Mouse (Mus musculus) lung, embryonic 14.5 days (tissue): Measurements from ENCODE around the gene Slc25a26. TPM values are rescaled to one million over a fixed set of nuclear protein-coding genes. Genes with fewer than 3 reads are reported as not detected.

Experiments used
- ATAC-seq: fragments of 200-750 bp; cut with Nextera tagmentation; 2 replicates; pipeline ENCODE4 v1.8.0; 2017; ENCODE audit warnings: mild to moderate bottlenecking, moderate TSS enrichment, moderate library complexity; ENCODE audit not compliant: insufficient read depth
- DNase-seq: peaks from one replicate; pipeline ENCODE4 v3.0.0-alpha.2; 2015
- H3K27ac ChIP-seq: fragments of 300-500 bp; sonication (generic); 2 replicates; pipeline ENCODE4 v1.5.1; 2014; ENCODE audit warnings: low read depth, mild to moderate bottlenecking, moderate library complexity
- H3K27me3 ChIP-seq: fragments of 300-500 bp; sonication (generic); 2 replicates; pipeline ENCODE4 v1.6.1; 2014; ENCODE audit warnings: low read length, control low read depth; ENCODE audit not compliant: insufficient read depth
- H3K36me3 ChIP-seq: fragments of 300-500 bp; sonication (generic); 2 replicates; pipeline ENCODE4 v1.6.1; 2014; ENCODE audit warnings: control low read depth; ENCODE audit not compliant: insufficient read depth
- H3K4me1 ChIP-seq: fragments of 300-500 bp; sonication (generic); 2 replicates; pipeline ENCODE4 v1.6.1; 2014; ENCODE audit warnings: antibody characterized with exemption, control low read depth; ENCODE audit not compliant: insufficient read depth
- H3K4me2 ChIP-seq: fragments of 300-500 bp; sonication (generic); 2 replicates; pipeline ENCODE4 v1.6.1; 2014; ENCODE audit warnings: mild to moderate bottlenecking
- H3K4me3 ChIP-seq: fragments of 300-500 bp; sonication (generic); 2 replicates; pipeline ENCODE4 v1.5.1; 2014; ENCODE audit warnings: low read depth, low read length
- H3K9ac ChIP-seq: fragments of 300-500 bp; sonication (generic); 2 replicates; pipeline ENCODE4 v1.6.1; 2014
- H3K9me3 ChIP-seq: fragments of 300-500 bp; sonication (generic); 2 replicates; pipeline ENCODE4 v1.6.1; 2016; ENCODE audit warnings: low read depth, low read length, control low read depth
- CTCF ChIP-seq: IDR thresholded peaks from 2 replicates; pipeline ENCODE4 v1.5.1; 2016; ENCODE audit warnings: antibody characterized with exemption, low read depth
- WGBS: fragments of 180-500 bp; shearing (Covaris S2); extraction: QIAGEN DNeasy Blood & Tissue Kit; methylation state at CpG from one replicate; pipeline ENCODE4 v1.1.7; 2014; 5-methylcytosine and 5-hydroxymethylcytosine counted together
- polyA plus RNA-seq: library from polyadenylated mRNA; unstranded; fragments of >200 nt; fragmentation: Nextera tagmentation; extraction: Ambion mirVana; gene quantifications from 2 replicates; pipeline ENCODE4 v1.2.1, GENCODE M21; 2014

Gene Slc25a26
- polyA plus RNA-seq, 1 experiment from 2014 or later, result 7.1 TPM

DNA sequence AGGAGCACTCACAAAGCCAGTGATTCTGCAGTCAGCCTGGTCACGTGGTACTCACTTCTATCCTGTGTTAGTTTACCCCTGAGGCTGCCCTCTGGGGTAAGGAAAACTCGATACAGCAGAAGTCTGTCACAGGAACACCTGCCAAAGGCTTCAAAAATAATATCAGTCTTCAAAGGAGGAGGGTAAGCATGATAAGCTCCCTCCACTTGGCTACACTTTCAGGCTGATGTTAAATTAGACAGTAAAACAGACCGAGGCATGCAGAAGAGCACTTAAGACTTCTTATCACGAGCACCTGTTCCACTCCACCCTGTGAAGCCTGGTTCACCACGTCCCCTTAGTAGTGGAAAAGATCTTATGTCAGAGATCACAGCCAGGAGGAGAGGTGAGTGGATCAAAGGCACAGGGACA is 136.9 kb downstream of the Slc25a26 start:
- no peak overlapping the region for H3K9ac ChIP-seq
- no peak overlapping the region for H3K4me2 ChIP-seq
- H3K27ac ChIP-seq, result no peak overlapping the region
- H3K4me1 ChIP-seq, result peaks cover 14% of the 10 kb centered on the region
- DNase-seq, result peak; percentile 17
- TF ChIP-seq CTCF, result no peak
- H3K4me3 ChIP-seq, result no peak overlapping the region
- no peaks in the 10 kb centered on the region for H3K36me3 ChIP-seq
- WGBS, result 29% methylated on average over 5 of the region's 5 CpGs
- ATAC-seq, result peak; percentile 66; the same call in 1 of the 2 replicates
- H3K27me3 ChIP-seq, result no peaks in the 10 kb centered on the region
- no peaks in the 10 kb centered on the region for H3K9me3 ChIP-seq

DNA sequence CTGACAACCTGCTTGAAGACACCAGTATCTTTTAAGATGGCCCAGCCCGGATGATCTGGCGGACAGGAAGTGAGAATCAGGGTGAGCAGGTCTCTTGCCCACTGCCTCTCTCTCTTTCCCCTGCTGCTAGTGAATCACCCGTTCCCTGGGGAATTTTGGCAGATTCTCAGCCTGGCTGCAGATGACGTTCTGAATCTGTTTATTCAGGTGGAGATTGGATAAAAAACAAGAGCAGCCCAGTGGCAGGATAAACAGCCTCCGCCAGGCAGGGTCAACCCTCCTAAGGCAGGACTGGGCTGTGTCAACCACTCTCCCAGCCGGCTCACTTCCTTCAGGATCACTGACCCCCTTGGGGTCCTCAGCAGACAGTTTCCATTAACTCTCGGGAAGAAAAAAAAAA is 140.2 kb downstream of the Slc25a26 start:
- DNase-seq (peak; percentile 49), ATAC-seq (no peak)
- Histone ChIP-seq H3K27ac (no peak overlapping the region), H3K4me2 (no peak overlapping the region), H3K27me3 (no peaks in the 10 kb centered on the region), H3K36me3 (no peaks in the 10 kb centered on the region), H3K4me1 (peaks cover 11% of the 10 kb centered on the region), H3K4me3 (no peak overlapping the region), H3K9ac (no peak overlapping the region), H3K9me3 (no peaks in the 10 kb centered on the region)
- no peak for TF ChIP-seq CTCF
- WGBS, result 23% methylated on average over 7 of the region's 7 CpGs

DNA sequence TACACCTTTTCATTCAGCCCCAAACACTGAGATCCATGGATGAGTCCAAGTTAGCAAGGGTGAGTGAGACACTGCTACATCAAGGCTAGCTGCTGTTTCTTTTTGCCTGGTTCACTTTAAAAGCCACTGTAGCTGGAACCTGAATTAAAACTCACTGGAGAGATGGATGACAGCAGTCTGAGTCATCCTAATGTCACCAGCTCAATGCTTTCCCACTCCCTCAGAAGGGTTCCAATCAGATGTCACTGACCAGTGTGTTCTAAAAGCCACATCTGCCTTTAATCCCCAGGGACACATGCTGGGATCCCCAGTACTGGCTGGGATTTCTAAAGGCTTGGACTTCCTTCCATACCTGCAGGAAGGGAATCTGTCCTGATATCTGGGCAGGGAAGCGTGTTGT is 141.9 kb downstream of the Slc25a26 start:
- Histone ChIP-seq H3K27me3 (no peaks in the 10 kb centered on the region), H3K27ac (no peak overlapping the region), H3K4me2 (no peak overlapping the region), H3K9ac (no peak overlapping the region), H3K9me3 (no peaks in the 10 kb centered on the region), H3K4me1 (peaks cover 14% of the 10 kb centered on the region), H3K4me3 (no peak overlapping the region), H3K36me3 (no peaks in the 10 kb centered on the region)
- 96% methylated on average over 1 of the region's 1 CpGs for WGBS
- ATAC-seq (no peak), DNase-seq (no peak)
- no peak for TF ChIP-seq CTCF

DNA sequence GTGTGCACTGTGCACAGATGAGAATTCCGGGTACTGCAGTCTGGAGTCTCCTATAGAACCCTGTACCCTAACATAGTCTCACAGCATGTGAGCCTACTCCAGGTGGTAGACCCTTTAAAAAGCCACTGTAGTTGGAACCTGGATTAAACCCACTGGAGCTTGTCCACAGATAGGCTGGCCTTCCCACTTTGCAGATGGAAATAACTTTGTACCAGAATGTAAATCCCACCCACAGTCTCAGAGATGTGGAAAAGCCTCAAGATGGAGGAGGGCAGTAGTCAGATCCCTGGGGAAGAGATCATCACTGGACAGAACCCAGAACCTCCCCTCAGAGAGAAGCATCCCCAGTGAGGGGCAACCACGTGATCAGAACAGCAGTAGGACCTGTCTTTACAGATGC is 143.9 kb downstream of the Slc25a26 start:
- peaks cover 21% of the 10 kb centered on the region for H3K4me1 ChIP-seq
- WGBS, result 78% methylated on average over 2 of the region's 2 CpGs
- no peak overlapping the region for H3K27ac ChIP-seq
- no peak overlapping the region for H3K4me2 ChIP-seq
- no peak overlapping the region for H3K9ac ChIP-seq
- ATAC-seq, result no peak
- no peak for TF ChIP-seq CTCF
- H3K27me3 ChIP-seq, result no peaks in the 10 kb centered on the region
- no peak for DNase-seq
- H3K9me3 ChIP-seq, result no peaks in the 10 kb centered on the region
- H3K4me3 ChIP-seq, result no peak overlapping the region
- H3K36me3 ChIP-seq, result no peaks in the 10 kb centered on the region

DNA sequence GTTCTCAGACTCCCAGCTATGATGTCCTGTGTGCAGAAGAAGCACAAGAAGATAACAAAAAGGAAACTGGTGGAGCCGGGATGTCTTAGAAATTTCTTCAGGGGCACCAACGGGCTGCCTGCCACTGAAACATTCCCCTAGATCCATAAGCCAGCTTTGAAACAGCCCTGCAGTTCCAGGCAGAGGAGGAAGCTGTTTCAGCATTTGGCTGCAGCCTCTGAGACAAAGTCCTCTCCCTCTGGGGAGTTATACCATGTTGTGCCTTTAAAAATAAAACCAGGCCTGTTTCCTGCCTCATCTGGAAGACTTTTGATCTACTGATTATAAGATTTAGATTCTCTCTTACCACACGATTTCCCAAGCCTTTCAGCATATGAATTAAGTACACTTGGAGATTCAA is 144.5 kb downstream of the Slc25a26 start:
- no peaks in the 10 kb centered on the region for H3K9me3 ChIP-seq
- ATAC-seq, result no peak
- H3K27me3 ChIP-seq, result no peaks in the 10 kb centered on the region
- no peak overlapping the region for H3K4me2 ChIP-seq
- no peak overlapping the region for H3K27ac ChIP-seq
- H3K36me3 ChIP-seq, result no peaks in the 10 kb centered on the region
- 71% methylated on average over 3 of the region's 3 CpGs for WGBS
- H3K4me1 ChIP-seq, result peaks cover 27% of the 10 kb centered on the region
- DNase-seq, result no peak
- no peak overlapping the region for H3K9ac ChIP-seq
- no peak overlapping the region for H3K4me3 ChIP-seq
- no peak for TF ChIP-seq CTCF

DNA sequence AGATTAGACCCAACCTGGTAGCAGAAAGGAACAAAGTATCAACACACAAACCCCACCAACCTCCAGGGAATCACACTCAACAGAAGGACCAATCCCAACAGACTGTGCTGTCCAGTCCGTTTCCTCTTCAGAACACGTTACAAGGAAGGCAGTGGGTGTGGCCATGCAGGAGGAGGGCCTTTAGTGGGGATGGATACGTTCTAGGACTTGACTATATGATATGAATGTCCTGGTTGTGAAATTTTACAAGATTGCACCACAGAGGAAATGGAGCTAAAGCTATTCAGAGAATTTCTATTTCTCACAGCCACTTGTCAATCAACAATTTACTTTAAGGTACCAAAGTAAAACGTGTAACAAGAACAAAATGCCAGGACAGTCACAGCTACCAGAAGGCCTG is 145.6 kb downstream of the Slc25a26 start:
- no peak for TF ChIP-seq CTCF
- no peak for ATAC-seq
- Histone ChIP-seq H3K9me3 (no peaks in the 10 kb centered on the region), H3K27me3 (no peaks in the 10 kb centered on the region), H3K27ac (no peak overlapping the region), H3K4me2 (no peak overlapping the region), H3K4me1 (peaks cover 20% of the 10 kb centered on the region), H3K9ac (no peak overlapping the region), H3K36me3 (no peaks in the 10 kb centered on the region), H3K4me3 (no peak overlapping the region)
- no peak for DNase-seq
- WGBS, result 31% methylated on average over 4 of the region's 4 CpGs

DNA sequence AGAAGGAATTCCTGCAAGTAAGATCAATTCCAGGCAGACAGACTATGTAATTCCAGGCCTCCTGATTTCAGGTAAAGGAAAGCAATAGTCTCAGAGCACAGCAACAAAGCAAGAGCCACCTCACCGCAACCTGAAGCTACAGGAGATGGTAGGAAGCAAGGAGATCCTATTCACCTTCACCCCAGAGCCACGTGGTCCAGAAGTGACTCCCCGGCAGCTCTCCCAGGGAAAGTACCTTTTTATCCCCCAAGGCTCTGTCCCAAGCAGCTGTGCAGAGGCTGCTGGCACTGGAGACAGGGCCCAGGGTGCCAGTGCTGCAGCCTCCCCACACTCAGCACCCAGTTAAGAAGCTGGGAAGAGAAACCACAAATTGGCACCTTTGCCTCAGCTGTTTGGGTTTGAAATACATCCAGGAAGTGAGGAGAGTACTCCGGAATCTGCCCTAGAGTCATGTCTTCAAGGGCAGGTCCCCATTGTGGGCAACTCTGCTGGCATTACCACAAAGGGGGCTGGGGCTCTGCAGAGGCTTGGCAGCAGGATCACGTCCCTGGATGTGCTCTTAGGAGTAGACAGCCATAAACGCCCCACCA is 146.2 kb downstream of the Slc25a26 start:
- H3K4me1 ChIP-seq, result peaks cover 20% of the 10 kb centered on the region
- WGBS, result 61% methylated on average over 6 of the region's 6 CpGs
- DNase-seq, result no peak

More for the DNA sequence above, 146.2 kb downstream of the Slc25a26 start:
- no peak for TF ChIP-seq CTCF
- Histone ChIP-seq H3K36me3 (0 out of 2 replicates have a peak, but pooled peaks cover under 1% of the 10 kb centered on the region), H3K27me3 (no peaks in the 10 kb centered on the region), H3K9me3 (no peaks in the 10 kb centered on the region), H3K4me2 (no peak overlapping the region), H3K4me3 (no peak overlapping the region), H3K27ac (no peak overlapping the region), H3K9ac (no peak overlapping the region)
- ATAC-seq, result no peak
